Mouse (Mus musculus) telencephalon, adult 2 months (tissue): ENCODE data around the gene Adamts4.
A peak's percentile ranks its signal among the peaks of the same experiment; 100 is the strongest.
"Not testable (repeated sequence)": the region's sequence is repeated elsewhere in the genome, so short reads cannot be mapped to it uniquely, and the experiment has no call there.

Experiments
- DNase-seq: peaks from one replicate; pipeline ENCODE4 v3.0.0-alpha.2; 2011; ENCODE audit warnings: low read depth, low spot score

Gene Adamts4

GRCm38 (mm10) chr1:171230215-171230614 lies 20.0 kb upstream of the Adamts4 start:
- no peak for DNase-seq

- DNase-seq: no peak
These were observed 18.4 kb upstream of the Adamts4 start for GRCm38 (mm10) chr1:171231844-171232243.

- DNase-seq: no peak
These were observed 17.9 kb upstream of the Adamts4 start for GRCm38 (mm10) chr1:171232348-171232747.

- no peak for DNase-seq
These were observed 17.2 kb upstream of the Adamts4 start for GRCm38 (mm10) chr1:171232800-171233730.

GRCm38 (mm10) chr1:171234126-171234525 lies 16.1 kb upstream of the Adamts4 start, which contains the start of gene Fcer1g:
Gene Fcer1g, minus strand, starts transcription at chr1:171234365.
- no peak for DNase-seq

- DNase-seq: no peak
These were observed 15.7 kb upstream of the Adamts4 start for GRCm38 (mm10) chr1:171234538-171234937.

GRCm38 (mm10) chr1:171235791-171236190 lies 14.4 kb upstream of the Adamts4 start:
- no peak for DNase-seq

- no peak for DNase-seq
These were observed 12.8 kb upstream of the Adamts4 start for GRCm38 (mm10) chr1:171237438-171237837.

- DNase-seq: no peak
These were observed 11.8 kb upstream of the Adamts4 start for GRCm38 (mm10) chr1:171238463-171238862.

- no peak for DNase-seq
These were observed 10.1 kb upstream of the Adamts4 start for GRCm38 (mm10) chr1:171239992-171240744.

- no peak for DNase-seq
These were observed 9.3 kb upstream of the Adamts4 start for GRCm38 (mm10) chr1:171240911-171241310.

- not testable (repeated sequence) for DNase-seq
These were observed 8.3 kb upstream of the Adamts4 start for GRCm38 (mm10) chr1:171241952-171242351.

GRCm38 (mm10) chr1:171245353-171245752 lies 4.9 kb upstream of the Adamts4 start:
- DNase-seq: no peak

- DNase-seq: peak; percentile 100
These were observed 3.3 kb upstream of the Adamts4 start for GRCm38 (mm10) chr1:171246709-171247452.

- no peak for DNase-seq
These were observed 2.8 kb upstream of the Adamts4 start for GRCm38 (mm10) chr1:171247453-171247841.

GRCm38 (mm10) chr1:171247916-171248315 lies 2.3 kb upstream of the Adamts4 start:
- DNase-seq: no peak

GRCm38 (mm10) chr1:171248386-171249226 lies 1.6 kb upstream of the Adamts4 start:
- peak; percentile 55 for DNase-seq

GRCm38 (mm10) chr1:171250680-171251593 lies 716 bp downstream of the Adamts4 start, which contains the start of gene Ndufs2:
Gene Ndufs2, minus strand, starts transcription at chr1:171251388.
- DNase-seq: no peak

- DNase-seq: no peak
These were observed 1.5 kb downstream of the Adamts4 start for GRCm38 (mm10) chr1:171251594-171252324.
